Mouse (Mus musculus) ovary, adult 18-20 months (tissue): Measurements from ENCODE around the gene Samd3.

Experiments used
- DNase-seq: peaks from one replicate; pipeline ENCODE4 v3.0.0; 2022; ENCODE audit warnings: low spot score, mixed read lengths

Gene Samd3

GRCm38 (mm10) chr10:26303485-26303884 lies 74.0 kb downstream of the Samd3 start:
- no peak for DNase-seq

GRCm38 (mm10) chr10:26314327-26314726 lies 84.8 kb downstream of the Samd3 start:
- no peak for DNase-seq

GRCm38 (mm10) chr10:26320679-26321078 lies 91.2 kb downstream of the Samd3 start:
- no peak for DNase-seq
